Mouse (Mus musculus) left cerebral cortex, adult 9 months (tissue): ENCODE results near the gene Sat2.

ENCODE experiments used
- DNase-seq, 2 experiments: peaks; one replicate each; pipeline ENCODE4 v3.0.0; 2022; ENCODE audit warnings: low spot score in 2 of 2

Gene Sat2

DNA sequence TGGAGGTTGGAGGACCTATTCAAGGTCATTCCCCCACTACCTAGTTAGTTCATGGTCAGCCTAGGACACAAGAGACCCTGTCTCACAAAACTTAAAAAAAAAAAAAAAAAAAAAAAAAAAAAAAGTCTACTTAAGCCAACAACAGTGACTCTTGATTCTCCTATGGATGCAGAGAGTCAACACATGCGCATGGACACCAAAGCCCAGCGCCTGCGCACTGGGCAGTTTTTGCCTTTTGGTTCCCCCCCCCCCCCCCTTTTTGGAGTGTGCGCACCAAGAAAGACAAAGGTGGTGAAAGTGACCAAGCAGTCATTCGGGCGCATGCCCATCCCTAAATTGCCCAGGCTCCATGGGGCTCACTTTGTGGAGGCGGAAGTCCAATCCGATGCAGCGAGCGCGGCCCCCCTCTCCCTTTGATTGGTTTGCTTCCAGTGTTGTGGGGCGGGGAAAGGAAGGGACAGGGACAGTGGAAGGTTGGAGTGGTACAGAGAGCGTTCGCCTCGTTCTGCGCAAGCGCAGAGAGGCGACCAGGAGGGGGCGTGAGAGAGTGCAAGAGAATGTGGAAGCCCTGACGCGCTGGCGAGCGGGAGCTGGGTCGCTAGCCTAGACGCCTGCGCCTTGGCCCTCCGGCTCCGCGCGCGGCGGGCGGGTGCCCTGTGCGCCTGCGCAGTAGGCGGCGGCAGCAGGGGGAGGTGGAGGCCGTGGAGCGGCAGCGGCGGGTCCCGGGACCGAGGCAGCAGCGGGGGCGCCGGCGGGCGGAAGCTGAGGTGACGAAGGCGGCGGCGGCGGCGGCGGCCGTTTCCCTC lies 10.7 kb downstream of the Sat2 start, which contains the start of gene Fxr2:
TSS of gene Fxr2 (plus strand) at position 707 of the 806 bp plus-strand sequence.
- DNase-seq, result peak; percentile 100

DNA sequence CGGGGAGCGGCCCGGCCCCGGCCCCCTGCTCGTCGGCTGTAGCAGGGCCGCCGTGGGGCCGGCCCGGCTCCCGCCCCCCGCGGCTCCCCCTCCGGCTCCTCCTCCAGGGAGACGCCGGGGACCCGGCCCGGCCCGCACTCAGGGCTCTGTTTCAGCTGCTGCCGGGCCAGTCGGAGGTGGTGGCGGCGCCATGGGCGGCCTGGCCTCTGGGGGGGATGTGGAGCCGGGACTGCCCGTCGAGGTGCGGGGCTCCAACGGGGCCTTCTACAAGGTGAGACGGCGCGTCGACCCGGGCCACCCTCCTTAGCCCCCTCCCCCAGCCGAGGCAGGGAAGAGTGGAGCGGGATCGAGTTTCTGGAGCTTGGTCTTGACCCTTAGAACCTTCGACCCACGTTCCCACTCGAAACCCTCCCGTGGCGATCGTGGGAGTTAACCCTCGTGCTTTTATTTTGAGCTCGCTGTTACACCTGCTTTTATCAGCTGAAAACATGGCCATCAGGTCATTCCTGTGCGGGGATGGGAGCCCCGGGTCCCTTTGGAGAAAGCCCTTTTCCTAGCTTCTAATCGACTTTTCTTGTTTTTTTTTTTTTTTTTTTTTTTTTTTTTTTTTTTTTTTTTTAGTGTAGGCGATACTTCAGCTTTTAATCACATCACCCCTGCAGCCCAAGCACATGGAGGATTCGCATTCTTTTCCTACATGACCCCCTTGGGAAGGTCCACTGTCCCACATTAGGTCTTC lies 11.5 kb downstream of the Sat2 start:
- DNase-seq, result no peak

DNA sequence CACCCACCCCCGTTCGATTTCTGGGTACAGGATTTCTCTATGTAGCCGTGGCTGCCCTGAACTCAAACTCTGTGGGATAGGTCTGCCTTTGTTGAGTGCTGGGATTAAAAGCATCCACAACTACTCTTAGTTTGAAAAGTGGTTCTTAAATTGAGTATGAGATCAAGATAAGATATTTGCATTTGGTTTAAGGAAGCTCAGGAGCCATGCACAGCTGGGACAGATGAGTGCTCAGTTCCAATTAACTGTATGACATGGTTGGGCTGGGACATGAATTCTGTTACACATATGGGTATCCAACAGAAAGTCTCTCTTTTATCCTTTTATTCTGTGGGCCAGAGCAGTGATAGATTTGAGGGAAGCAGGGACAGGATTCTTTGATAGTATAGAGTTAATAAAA lies 13.6 kb downstream of the Sat2 start:
- no peak for DNase-seq

DNA sequence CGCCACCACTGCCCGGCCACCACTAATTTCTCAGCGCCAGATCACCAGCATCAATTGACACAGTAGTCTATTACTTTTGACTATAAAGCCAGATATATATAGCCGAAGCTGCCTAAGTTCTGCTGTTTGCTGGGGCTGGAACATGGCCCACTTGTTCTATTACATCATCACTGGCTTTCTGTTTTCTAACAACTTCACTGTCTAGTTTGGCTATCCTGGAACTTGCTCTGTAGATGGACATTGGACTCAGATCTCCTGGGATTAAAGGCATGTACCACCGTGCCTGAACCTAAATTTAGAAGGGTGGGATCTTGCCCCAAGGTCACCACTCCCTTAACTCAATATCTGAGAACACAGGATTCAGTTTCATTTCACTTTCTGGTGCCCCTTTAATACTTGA lies 24.0 kb downstream of the Sat2 start:
- DNase-seq, result no peak

DNA sequence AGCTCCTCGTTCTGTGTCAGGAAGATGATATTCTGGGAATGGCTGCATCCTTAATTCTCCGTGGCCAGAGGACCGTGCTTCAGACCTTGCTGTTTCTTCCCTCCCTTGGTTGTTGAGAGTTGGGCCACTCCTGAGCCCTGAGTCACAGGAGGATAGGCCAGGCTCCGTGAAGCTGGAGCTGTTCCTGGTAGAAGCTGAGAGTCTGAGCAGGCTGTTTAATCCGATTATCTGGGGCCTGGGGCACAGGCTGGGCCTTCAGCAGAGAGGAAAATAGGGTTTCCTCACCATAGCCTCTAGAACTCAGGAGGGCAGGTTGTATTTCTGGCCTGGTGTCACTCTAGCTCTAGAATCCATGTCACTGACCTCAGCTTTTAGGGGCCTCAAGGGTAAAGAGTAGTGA lies 31.6 kb downstream of the Sat2 start:
- DNase-seq, result no peak

DNA sequence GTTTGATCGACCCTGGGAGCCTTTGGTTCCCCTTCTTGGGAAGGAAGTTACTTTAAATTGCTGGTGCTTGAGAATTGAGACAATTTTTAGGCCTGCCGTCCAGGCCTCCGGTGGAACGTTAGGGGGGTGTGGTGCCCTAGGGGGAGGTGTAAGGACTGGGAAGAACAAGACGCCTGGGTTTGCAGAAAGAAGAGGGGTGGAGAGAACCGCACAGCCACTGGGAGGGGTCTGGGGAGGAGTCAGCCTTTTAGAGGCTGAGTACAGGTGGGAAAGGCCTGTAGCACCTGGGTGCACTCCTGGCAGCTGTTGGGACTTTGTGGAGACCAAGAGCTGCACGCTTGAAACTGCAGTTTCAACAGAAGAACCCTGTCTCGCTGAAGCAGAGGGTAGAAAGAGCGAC lies 32.9 kb downstream of the Sat2 start:
- no peak for DNase-seq

DNA sequence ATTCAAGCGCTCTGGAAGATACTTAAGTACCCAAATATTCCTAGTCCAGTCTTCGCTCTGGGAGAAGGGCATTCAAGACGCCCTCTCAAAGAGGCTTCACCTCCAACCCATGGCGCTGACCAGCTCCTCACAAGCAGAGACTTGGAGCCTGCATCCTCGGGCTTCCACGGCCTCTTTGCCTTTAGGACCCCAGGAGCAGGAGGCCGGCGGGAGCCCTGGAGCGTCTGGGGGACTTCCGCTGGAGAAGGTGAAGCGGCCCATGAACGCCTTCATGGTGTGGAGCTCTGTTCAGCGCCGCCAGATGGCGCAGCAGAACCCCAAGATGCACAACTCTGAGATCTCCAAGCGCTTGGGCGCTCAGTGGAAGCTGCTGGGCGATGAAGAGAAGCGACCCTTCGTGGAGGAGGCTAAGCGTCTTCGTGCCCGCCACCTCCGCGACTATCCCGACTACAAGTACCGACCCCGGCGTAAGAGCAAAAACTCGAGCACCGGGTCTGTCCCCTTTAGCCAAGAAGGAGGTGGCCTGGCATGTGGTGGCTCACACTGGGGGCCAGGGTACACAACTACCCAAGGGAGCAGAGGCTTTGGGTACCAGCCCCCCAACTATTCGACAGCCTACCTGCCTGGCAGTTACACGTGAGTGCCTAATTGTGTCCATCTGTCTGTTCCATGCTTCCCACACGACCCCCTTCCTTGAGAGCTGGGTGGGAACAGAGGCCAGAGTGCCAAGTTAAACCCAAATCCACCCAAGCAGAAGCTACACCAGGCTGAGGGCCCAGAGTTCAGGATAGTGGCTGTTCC lies 33.6 kb downstream of the Sat2 start, which contains the start of gene Sox15:
TSS of gene Sox15 (plus strand) at position 51 of the 801 bp plus-strand sequence.
- DNase-seq, result peak in 1 of 2 experiments; percentile 74

DNA sequence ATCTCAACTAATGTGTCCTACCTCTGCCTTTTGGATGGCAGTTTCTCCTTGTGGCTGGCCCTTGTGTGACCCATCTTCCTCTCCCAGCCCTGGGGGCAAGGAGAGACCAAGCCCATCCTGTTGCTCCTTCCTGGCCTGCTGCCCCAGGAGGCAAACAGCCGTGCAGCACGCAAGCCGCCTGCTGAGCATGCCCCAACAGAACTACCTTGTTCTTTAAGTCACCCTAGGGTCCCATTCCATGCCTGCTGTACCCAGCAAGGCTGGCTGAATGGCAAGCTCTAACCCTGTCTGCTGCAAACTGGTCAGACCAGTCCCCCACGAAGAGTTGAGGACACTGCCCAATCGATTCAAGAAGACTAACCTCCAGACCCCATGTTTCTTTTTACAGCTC lies 34.2 kb downstream of the Sat2 start:
- DNase-seq, result no peak

DNA sequence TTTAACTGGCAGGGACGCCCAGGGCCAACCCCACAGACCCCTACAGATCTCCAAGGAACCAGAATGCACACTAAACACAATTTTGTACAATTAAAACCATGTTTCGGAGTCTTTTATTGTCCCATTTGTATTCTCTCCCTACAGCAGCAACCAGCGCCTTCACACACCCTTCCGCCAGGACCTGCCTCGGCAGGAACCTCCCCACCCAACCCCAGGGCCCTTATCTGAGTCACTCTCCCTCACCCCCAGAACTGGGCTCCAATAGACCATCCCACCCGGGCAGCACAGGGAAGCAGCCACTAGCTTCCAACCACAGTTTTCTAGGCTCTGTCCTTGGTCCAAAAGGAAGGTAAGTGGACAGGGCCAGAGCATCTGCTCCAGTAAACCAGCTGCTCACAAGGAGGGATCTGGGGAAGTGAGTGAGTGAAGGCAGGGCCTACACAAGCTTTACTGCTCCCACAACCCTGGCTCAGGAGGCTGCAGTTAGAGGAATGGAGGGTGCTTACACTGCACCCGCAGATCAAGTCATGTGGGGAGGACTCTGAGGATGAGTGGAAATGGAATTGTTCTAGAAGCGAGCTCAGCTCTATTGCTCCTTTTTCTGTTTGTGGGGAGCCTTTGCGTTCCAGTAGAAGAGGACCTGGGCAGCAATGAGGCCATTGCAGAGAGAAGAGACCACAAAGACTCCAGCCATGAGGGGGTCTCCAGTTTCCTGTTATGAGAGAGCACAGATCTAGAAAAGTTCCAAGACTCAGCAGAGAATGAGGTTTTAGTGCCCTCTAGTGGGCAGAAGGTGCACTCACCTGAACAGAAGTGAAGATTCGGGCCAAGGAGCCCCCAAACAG lies 35.0 kb downstream of the Sat2 start:
- no peak for DNase-seq

DNA sequence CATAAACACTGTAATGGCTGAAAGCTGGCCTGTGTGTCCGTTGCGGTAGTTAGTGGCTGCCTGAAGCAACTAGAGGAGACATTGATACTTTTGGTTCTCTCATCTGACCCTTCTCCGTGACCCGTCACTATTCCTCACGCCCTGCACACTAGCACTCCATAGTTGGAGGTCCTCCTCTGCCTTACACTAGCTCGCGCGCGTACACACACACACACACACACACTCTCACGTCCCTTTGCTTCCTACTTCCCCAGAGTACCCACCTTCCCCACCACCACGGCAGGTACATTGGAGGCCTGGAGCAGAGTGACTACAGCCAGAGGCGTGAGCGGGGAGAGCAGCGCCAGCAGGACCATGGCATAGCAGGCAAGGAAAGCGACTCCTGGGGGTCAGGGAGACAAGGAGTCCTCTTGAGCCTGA lies 35.6 kb downstream of the Sat2 start:
- DNase-seq, result no peak

DNA sequence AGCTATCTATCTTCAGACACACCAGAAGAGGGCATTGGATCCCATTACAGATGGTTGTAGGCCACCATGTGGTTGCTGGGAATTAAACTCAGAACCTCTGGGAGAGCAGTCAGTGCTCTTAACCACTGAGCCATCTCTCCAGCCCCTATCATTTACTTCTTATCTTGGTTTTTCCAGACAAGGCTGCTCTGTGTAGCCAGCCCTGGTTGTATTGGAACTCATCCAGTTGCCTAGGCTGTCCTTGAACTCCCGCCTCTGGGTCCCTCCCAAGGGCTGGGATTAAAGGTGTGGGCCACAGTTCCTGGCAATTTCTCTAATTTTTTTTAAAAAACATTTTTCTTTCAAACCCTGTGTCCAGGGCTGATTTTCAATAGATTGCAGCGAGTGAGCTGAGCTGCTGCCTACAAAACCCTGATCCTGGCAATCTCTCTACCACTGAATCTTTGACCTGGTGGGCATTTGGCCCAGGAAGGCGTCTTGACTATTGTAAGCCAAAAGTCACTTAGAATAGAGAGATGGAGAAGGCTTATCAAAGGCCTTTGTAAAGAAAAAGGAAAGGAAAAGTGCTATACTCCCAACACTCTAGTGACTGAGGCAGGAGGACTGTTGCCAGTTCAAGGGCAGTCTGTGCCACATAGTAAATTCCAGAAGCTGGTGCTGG lies 39.5 kb downstream of the Sat2 start:
- DNase-seq, result no peak

DNA sequence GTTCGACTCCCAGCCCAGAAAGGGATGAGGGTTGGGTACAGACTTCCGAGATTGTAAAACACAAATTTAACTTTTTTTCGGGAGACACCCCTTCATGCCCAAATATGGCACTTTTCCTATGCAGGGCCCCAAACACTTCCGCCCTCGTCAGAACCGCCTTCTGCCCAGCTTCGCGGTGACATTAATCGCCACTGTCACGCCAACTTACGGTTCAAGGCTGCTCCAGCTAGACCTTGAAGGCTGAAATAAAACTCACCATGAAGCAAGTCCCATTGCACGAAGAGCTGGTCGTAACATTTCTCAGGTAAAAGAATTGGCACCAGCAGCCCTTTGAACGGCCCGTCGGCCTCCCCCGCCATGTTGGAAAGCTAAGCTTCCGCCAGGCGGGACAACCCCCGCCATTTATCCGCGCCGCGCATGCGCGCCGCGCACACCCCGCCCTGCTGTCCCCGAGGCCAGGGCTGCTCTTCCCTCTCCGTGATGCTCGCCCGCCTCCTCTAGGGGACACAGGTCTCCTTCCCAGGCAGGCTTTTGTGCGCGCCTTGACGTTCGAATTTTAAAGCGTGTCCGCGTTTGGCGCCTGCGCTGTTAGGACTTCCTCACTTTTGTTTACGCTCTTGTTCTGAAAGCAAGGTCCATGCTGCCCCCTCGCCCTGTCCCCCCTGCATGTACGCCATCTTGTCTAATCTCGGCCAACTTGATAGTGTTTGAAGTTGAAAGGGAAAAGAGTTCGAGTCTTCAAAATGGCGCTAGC lies 40.6 kb downstream of the Sat2 start, which contains the start of gene Mpdu1:
TSS of gene Mpdu1 (minus strand) at position 430 of the 754 bp plus-strand sequence.
- DNase-seq, result peak; percentile 94 to 95

DNA sequence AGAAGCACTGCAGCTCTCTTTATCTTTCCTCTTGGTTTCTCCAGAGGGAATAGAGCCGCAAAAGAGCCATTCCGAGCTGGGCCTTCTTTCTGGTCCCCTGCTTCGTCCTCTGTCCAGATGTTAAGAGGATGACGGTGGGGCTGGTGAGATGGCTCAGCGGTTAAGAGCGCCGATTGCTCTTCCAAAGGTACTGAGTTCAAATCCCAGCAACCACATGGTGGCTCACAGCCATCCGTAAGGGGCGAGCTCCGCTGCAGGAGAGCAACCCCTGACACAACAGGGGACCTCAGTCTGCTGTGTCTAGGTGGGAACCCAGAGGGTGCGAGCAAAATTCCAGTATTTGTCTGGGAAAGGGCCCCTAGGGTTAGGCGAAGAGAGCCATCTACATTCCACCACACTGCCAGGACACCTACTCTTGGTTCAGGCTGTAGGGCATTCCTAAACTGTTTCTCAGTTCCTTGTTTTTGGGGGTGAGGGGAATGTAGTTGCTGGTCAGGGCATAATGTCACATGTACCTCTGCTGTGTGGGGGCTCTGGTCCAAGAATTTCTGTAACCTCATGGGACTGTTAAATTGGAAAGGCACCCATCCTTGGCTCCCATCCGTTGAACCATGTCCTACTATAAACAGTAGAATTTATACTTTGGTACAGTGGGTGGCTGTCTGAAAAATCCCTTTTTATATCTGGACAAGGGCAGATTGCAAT lies 41.3 kb downstream of the Sat2 start:
- no peak for DNase-seq

DNA sequence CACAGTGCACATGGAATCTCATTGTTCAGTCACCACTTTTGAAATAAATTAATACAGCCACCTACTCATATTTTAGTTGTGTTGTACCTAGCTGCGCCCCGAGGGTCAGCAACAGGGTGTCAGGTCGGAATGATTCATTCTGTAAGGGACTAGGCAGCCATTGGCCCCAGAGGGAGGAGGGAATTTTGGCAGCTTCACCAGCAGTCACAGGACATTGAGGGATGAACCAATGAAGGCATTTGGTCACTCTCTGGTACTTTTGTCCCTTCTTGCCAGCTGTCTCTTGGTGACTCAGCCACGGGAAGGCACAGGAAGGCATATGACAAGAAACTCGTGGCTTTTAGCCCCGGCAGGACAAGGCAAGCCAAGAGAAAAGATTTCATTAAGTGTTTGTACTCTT lies 42.0 kb downstream of the Sat2 start:
- DNase-seq, result no peak

DNA sequence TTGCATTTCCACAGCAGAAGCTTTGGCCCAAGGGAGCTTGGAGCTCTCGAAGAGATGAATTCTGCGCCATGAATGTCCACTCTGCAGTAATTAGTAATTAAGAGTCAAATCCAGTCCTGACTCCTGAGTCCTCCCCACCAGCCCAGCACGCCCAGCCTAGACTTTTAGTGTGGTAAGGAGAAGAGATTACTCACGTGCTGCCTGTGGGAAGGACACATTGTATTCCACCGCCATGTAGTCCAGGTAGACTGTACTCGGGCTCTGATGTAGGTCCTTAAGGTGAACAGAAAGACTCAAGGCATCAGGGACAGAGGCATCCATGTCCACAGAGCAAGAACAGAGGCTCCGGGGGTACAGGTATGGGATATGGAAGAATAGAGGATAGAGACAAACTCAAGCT lies 43.0 kb downstream of the Sat2 start:
- DNase-seq, result no peak

DNA sequence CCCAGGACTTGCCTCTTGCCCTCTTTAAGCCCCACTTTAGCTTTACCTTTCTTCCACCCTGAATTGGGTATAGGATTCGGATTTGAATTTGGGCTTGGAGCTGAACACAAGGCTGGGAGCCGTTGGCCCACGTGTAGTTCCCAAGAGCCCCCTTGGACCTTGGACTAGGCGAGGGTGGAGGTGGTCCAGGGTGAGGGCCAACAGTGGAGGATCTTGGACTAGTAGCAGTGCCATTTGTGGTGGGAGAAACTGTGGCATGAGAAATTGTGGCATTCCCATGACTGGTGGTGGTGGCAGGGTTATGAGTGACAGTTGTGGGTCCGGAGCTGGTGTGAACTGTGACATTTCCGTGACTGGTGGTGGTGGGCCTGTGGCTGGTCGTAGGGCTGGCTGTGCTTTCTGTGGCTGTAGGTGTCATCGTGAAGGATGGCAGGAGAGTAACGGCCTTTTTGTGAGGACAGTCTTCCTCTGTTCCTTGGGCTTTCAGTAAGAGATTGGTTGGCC lies 43.7 kb downstream of the Sat2 start:
- no peak for DNase-seq

DNA sequence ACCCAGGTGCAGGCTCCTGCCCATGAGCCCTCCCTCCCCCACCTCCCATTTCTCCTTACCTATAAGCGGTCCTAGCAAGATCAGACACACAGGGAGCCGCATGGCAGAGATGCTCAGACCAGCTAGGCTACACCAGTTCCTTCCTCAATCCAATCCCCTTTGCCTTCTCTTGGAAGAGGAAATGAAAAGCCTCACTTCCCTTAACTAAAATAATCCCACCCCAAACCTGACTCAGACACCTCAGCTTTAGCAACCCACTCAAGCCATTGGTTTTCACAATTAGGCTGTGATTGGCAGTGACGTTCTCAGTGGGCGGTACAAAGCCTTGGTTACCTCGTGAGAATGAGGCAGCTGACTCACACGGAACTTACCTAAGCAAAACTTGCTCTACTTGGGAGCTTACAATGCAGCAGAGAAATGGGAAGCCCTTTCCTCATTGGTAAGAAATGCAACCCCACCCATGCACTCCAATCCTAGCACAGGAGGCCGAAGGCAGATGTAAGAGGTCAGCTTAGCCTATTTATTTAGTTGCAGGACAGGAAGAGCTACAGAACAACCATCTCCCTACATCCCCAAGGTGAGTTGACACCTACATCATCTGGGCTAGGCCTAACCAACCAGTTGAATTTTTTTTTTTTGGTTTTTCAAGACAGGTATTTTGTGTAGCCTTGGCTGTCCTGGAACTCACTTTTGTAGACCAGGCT lies 44.3 kb downstream of the Sat2 start, which contains the start of gene Cd68:
TSS of gene Cd68 (minus strand) at position 193 of the 704 bp plus-strand sequence.
- DNase-seq, result peak; percentile 79 to 82

DNA sequence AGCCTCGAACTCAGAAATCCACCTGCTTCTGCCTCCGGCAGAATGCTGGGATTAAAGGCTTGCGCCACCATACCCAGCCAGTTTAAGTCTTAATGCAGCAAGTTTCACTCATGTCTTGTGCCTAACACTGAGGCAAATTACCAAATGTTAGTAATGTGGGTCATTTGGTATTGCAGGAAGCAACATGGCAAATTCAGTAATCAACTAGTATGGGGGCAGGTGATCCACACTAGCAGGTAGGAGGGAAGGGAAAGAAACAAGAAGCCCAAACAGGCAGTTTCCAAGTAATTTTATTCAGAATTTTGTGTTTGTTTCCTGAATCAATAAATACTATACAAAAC lies 44.8 kb downstream of the Sat2 start:
- DNase-seq, result no peak
